Mouse (Mus musculus) myocyte (in vitro differentiated cells): ENCODE data around the gene Mvb12b.

ENCODE experiments used
- POLR2A ChIP-seq: IDR thresholded peaks from one replicate; pipeline ENCODE4 v1.6.1; 2011; ENCODE audit warnings: low read depth, mild to moderate bottlenecking, control low read depth, moderate library complexity; ENCODE audit not compliant: insufficient read length
- POLR2AphosphoS2 ChIP-seq: IDR thresholded peaks from one replicate; pipeline ENCODE4 v1.6.1; 2011; ENCODE audit warnings: low read depth, control low read depth; ENCODE audit not compliant: insufficient read length
- USF1 ChIP-seq: IDR thresholded peaks from one replicate; pipeline ENCODE4 v1.6.1; 2011; ENCODE audit warnings: low read depth, mild to moderate bottlenecking, control low read depth, moderate library complexity

GRCm38 (mm10) chr2:33795716-33796472 is 91.9 kb downstream of the Mvb12b start:
- TF ChIP-seq POLR2A (no peak), USF1 (no peak), POLR2AphosphoS2 (no peak)
